Mouse (Mus musculus) heart, postnatal 10 days (tissue): ENCODE measurements around the gene Fbxo11. TPM values are rescaled to one million over a fixed set of nuclear protein-coding genes. Genes with fewer than 3 reads are reported as not detected.

Experiments used
- DNase-seq, 2 experiments: peaks; one replicate each; pipeline ENCODE4 v3.0.0; 2021
- intact Hi-C: fragments of 180-260 bp; cut with DNase I; formaldehyde crosslinking; loops from one replicate; pipeline ENCODE4 v1.15.1; 2025
- total RNA-seq, 2 experiments: library from RNA; stranded (reverse); gene quantifications; 2 replicates each; pipeline ENCODE4 v1.2.3; 2021

The Fbxo11 gene
- total RNA-seq, 2 experiments from 2014 or later: 46.0 to 49.3 TPM

- intact Hi-C loops: loop anchor here (5.0 to 10.0 kb wide), 2 partner anchors 374 to 457 kb away; partner anchors contain the start of gene Foxn2
- DNase-seq: no peak
Observed at GRCm38 (mm10) chr17:88068024-88068719, 3.1 kb upstream of the Fbxo11 start.

DNA sequence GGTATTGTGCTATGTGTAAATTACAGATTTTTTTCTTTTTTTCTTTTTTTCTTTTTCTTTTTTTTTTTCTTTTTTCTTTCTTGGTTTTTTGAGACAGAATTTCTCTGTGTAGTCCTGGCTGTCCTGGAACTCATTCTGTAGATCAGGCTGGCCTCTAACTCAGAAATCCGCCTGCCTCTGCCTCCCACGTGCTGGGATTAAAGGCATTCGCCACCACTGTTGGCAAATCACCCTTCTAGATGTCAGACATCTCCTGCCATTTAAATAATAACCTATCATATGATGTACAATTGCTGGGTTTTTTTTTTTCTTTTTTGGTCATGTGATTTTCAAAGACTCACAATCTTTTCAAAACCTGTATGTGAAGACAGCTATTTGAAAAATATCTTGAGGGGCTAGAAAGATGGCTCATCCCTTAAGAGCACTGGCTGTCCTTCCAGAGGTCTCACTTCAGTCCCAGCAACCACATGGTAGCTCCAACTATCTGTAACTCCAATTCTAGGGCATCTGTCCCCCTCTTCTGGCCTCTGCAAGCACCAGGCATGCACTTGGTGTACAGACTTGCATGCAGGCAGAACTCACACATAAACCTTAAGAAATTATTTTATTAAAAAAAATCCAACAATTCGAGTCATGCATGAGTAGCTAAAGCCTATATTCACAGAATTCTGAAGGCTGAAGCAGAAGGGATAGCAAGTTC is 2.3 kb upstream of the Fbxo11 start:
- intact Hi-C loops: loop anchor here (2.0 to 10.0 kb wide), 3 partner anchors 41 to 457 kb away; partner anchors contain the start of gene Foxn2

GRCm38 (mm10) chr17:88066799-88067198 is 1.7 kb upstream of the Fbxo11 start:
- intact Hi-C loops: loop anchor here (1.0 to 10.0 kb wide), 4 partner anchors 40 to 458 kb away; partner anchors contain the start of gene Foxn2

More for the DNA sequence above, 2.3 kb upstream of the Fbxo11 start:
- DNase-seq: no peak

DNA sequence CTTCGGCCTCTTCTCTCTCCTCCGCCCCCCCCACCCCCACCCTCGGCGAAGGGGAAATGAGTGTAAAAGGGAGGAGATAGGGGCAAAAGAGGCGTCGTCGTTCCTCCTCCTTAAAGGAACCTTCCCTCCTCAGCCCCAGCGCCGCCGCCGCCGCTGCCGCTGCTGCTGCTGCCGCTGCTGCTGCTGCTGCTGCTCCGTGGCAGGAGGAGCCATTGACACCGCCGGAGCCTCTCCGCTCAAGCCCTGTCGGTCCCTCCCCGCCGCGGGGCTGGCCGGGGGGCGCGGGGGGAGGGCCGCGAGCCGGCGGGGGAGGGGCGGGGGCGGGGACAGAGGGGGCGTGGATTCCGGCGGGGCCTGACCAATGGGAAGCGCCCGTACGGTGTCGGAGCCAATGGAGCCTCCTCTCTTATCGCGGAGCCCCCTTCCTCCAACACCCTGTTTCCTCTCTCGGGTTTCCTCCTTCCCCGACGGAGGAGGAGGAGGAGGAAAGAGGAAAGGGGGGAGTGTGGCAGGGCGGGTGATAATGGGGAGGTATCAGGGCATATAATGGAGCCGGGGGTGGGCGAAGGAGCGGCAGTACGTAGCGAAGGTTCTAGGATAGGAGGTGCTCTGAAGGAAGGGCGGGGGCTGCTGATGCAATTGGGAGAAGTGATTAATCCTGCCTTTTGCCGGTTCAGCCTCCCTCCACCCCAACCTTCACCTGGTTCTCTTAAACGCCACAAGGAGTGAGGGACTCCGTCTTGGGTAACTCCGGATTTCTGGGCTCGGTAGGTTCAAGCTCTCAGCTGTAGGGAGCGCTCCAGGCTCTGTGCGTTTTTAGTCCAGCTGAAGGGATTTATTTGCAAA is 933 bp upstream of the Fbxo11 start:
- intact Hi-C loops: loop anchor here (1.0 to 10.0 kb wide), 4 partner anchors 39 to 459 kb away; partner anchors contain the start of gene Foxn2

More at GRCm38 (mm10) chr17:88066799-88067198, 1.7 kb upstream of the Fbxo11 start:
- DNase-seq: no peak

GRCm38 (mm10) chr17:88064347-88065030 is 602 bp downstream of the Fbxo11 start:
- DNase-seq: peak; percentile 69 to 70
- intact Hi-C loops: loop anchor here (5.0 to 10.0 kb wide), 2 partner anchors 378 to 460 kb away; partner anchors contain the start of gene Foxn2

More for the DNA sequence above, 933 bp upstream of the Fbxo11 start:
- peak; percentile 92 to 95 for DNase-seq

DNA sequence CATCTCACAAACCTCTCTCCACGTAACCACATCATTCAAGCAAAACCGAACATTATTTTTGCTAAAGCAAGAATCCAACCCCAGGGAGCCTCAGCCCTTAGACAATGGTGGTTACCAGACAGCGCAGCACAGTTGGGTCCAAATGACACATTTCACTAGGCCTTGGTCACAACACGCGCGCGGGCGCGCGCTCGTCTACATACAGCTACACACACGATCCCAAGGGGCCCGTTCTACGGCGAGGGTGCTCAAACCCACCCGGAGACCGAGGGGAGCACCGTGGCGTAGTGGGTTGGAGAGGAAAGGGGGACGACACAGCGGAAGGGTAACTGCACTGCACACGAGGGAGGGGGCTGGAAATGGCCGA is 1.1 kb downstream of the Fbxo11 start:
- peak; percentile 68 to 73 for DNase-seq
- intact Hi-C loops: loop anchor here (10.0 kb wide), 1 partner anchor 461 kb away; no protein-coding TSS in a partner anchor

GRCm38 (mm10) chr17:88062860-88063580 is 2.1 kb downstream of the Fbxo11 start:
- DNase-seq: no peak
- intact Hi-C loops: loop anchor here (10.0 kb wide), 1 partner anchor 462 kb away; no protein-coding TSS in a partner anchor

DNA sequence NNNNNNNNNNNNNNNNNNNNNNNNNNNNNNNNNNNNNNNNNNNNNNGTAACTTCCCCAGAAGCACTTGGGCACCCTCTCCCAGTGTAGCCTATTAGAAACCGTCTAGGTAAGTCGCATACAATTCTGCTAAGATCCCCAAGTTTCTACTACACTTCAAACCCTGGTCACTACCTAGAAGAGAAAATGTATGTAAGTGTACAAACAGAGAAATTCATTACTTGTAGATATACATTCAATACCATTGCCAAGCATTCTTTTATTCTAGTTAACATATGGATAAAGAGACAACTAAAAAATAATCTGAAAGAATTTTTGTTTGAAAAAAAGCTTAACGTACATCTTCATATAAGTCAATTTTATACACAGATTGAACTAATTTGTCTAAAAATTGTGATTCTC is 3.1 kb downstream of the Fbxo11 start:
- DNase-seq: no peak
- intact Hi-C loops: loop anchor here (10.0 kb wide), 1 partner anchor 463 kb away; no protein-coding TSS in a partner anchor

- intact Hi-C loops: no loop called here
- no peak for DNase-seq
Observed at GRCm38 (mm10) chr17:88058280-88058679, 6.8 kb downstream of the Fbxo11 start.

DNA sequence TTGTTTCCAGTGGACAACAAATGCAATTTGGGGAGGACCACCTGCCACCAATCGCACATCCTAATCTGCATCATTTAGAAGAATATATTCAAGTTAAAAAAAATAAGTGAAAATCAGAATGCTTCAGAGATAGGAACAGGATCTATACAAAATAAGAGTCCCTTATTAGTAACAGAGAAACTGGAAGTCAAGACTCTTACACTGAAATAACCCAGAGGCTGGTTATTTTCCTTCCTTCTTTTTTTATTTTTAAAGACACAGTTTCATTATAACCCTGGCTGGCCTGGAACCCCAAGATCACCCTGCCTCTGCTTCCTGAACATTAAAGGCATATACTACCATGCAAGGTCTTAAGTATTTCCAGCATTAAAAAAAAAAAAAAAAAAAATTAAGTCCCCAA is 7.2 kb downstream of the Fbxo11 start:
- DNase-seq: no peak
- intact Hi-C loops: no loop called here

GRCm38 (mm10) chr17:88051679-88052078 is 13.4 kb downstream of the Fbxo11 start:
- intact Hi-C loops: no loop called here
- no peak for DNase-seq

GRCm38 (mm10) chr17:88050892-88051291 is 14.2 kb downstream of the Fbxo11 start:
- DNase-seq: no peak
- intact Hi-C loops: no loop called here

GRCm38 (mm10) chr17:88050318-88050717 is 14.8 kb downstream of the Fbxo11 start:
- DNase-seq: no peak
- intact Hi-C loops: no loop called here

DNA sequence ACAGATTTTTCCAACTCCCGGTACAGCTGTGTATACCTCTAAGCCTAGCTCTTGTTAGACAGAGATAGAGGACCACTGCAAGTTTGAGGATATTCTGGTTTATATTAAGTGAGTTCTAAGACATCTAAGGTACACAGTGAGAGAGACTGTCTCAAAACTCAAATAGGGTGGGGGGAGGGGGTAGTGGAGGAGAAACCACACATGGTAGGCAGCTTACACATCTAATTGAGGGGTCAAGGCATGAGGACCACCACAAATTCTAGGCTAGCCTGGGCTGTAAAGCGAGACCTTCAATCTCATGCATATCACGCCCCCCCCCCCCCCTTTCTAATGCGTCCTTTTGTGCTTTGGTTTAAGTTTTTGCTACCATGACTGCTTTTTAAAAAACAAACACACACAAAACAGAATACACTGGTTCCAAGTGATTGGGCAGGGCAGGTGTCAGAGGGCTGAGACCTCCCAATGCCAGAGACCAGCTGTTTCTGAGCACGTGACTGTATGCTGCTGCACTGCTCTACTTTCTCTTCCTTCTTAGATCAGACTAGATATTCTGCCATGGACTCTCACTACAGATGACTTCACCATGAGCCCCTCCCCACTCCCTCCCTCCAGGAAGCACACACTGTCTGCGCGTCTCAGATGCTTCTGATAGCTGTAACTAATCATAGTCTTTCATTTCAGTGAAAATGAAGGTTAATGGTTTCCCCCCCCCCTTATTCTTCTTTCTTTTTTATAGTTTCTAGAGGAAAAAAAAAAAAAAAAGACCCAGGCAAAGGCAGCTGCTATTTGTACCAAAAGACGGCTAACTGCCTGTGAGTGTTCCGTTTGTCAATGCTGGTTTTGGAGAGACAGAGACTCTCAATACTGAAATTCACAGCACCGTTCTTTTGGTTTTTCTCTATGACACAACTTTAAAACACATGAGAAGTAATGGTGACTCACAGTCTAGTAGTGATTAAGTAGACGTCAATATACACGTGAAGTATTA is 22.7 kb downstream of the Fbxo11 start:
- intact Hi-C loops: no loop called here
- DNase-seq: peak; percentile 31 to 32

GRCm38 (mm10) chr17:88040810-88041209 is 24.3 kb downstream of the Fbxo11 start:
- no peak for DNase-seq
- intact Hi-C loops: no loop called here

DNA sequence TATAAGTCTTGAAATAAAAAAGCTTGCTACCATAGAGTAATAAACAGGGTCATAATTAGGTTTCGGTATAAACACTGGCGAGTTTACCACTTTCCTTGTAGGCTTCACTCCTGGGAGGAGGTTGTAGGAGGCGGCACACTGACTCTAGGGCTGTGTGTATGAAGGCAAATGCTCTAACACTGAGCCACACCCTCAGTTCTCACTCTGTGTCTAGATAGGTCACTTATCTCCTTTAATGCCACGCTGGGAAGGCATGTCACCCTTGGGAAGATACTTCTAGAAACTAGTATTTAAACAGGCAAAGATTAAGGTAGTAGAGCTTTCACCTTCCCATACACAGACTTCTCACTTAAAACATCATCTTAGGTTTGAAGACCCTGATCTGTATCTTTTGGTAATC is 30.7 kb downstream of the Fbxo11 start:
- intact Hi-C loops: no loop called here
- DNase-seq: no peak

- no peak for DNase-seq
- intact Hi-C loops: no loop called here
Observed at GRCm38 (mm10) chr17:88031755-88032154, 33.3 kb downstream of the Fbxo11 start.
